Mouse (Mus musculus) CH12.LX (cell line): ENCODE results near the gene Olfr1417. TPM values are rescaled to one million over a fixed set of nuclear protein-coding genes. Genes with fewer than 3 reads are reported as not detected.
A peak's percentile ranks its signal among the peaks of the same experiment; 100 is the strongest.

ENCODE experiments used
- DNase-seq: peaks from one replicate; pipeline ENCODE4 v3.0.0-alpha.2; 2013; ENCODE audit errors: extremely low read depth
- H3K27ac ChIP-seq: 2 replicates; pipeline ENCODE4 v1.5.1; 2012; ENCODE audit warnings: low read depth, mild to moderate bottlenecking, control low read depth, moderate library complexity; ENCODE audit not compliant: insufficient read depth
- H3K27me3 ChIP-seq: replicated peaks from 2 replicates; pipeline ENCODE3; 2012; ENCODE audit warnings: inconsistent platforms
- H3K36me3 ChIP-seq, 2 experiments: replicated peaks in 1 of 2; 2 replicates each; pipeline versions ENCODE3 to v1.6.1; 2012; ENCODE audit warnings: inconsistent platforms in 1 of 2, low read length in 1 of 2, mild to moderate bottlenecking in 1 of 2, mixed read lengths in 1 of 2, moderate library complexity in 1 of 2; ENCODE audit not compliant: control insufficient read depth in 1 of 2, insufficient read depth in 1 of 2
- H3K4me1 ChIP-seq, 2 experiments: 2 replicates each; pipeline ENCODE4 v1.6.1; 2012; ENCODE audit warnings: inconsistent platforms in 1 of 2, moderate library complexity in 1 of 2; ENCODE audit not compliant: insufficient read depth in 2 of 2, control insufficient read depth in 1 of 2
- H3K4me2 ChIP-seq: 2 replicates; pipeline ENCODE4 v1.6.1; 2012; ENCODE audit warnings: low read depth, mild to moderate bottlenecking, control low read depth; ENCODE audit not compliant: poor library complexity, insufficient read depth, severe bottlenecking
- H3K4me3 ChIP-seq, 3 experiments: fragments of 150-350 bp in 1 of 3; sonication (generic) in 1 of 3; replicated peaks in 1 of 3; 2 replicates each; pipeline versions ENCODE3 to v1.5.1; 2011 to 2012; ENCODE audit warnings: low read depth in 2 of 3, low read length in 2 of 3, mild to moderate bottlenecking in 2 of 3, moderate library complexity in 2 of 3, control low read depth in 1 of 3, improper control_type of control experiment in 1 of 3, inconsistent platforms in 1 of 3, mixed read lengths in 1 of 3; ENCODE audit not compliant: poor library complexity in 1 of 3
- H3K79me2 ChIP-seq: replicated peaks from 2 replicates; pipeline ENCODE4 v1.6.1; 2012; ENCODE audit warnings: mild to moderate bottlenecking, moderate library complexity; ENCODE audit not compliant: control insufficient read depth, poor library complexity, insufficient read depth, severe bottlenecking; ENCODE audit errors: extremely low read depth
- H3K9ac ChIP-seq: 2 replicates; pipeline ENCODE4 v1.6.1; 2012; ENCODE audit warnings: low read depth, mild to moderate bottlenecking, control low read depth, moderate library complexity; ENCODE audit not compliant: insufficient read depth
- H3K9me3 ChIP-seq: replicated peaks from 2 replicates; pipeline ENCODE3; 2012; ENCODE audit warnings: low read length, inconsistent platforms, mixed read lengths
- BHLHE40 ChIP-seq: IDR thresholded peaks from 2 replicates; pipeline ENCODE4 v1.6.1; 2011; ENCODE audit warnings: mild to moderate bottlenecking, low read depth, low read length, improper control_type of control experiment
- CHD1 ChIP-seq: IDR thresholded peaks from 2 replicates; pipeline ENCODE4 v1.6.1; 2012; ENCODE audit warnings: low read depth, low read length, improper control_type of control experiment, inconsistent platforms
- CHD2 ChIP-seq: IDR thresholded peaks from 2 replicates; pipeline ENCODE4 v1.6.1; 2011; ENCODE audit warnings: low read length, improper control_type of control experiment
- CTCF ChIP-seq, 2 experiments: IDR thresholded peaks in 1 of 2; conservative IDR thresholded peaks in 1 of 2; 2 replicates each; pipeline ENCODE4 v1.5.1; 2011 to 2012; ENCODE audit warnings: low read depth in 2 of 2, low read length in 2 of 2, improper control_type of control experiment in 1 of 2, inconsistent platforms in 1 of 2, mild to moderate bottlenecking in 1 of 2, moderate library complexity in 1 of 2
- ELF1 ChIP-seq: IDR thresholded peaks from 2 replicates; pipeline ENCODE4 v1.6.1; 2014; ENCODE audit warnings: low read depth, mild to moderate bottlenecking, inconsistent platforms, low read length, improper control_type of control experiment
- EP300 ChIP-seq: IDR thresholded peaks from 2 replicates; pipeline ENCODE4 v1.6.1; 2011; ENCODE audit warnings: low read length, improper control_type of control experiment
- ETS1 ChIP-seq: conservative IDR thresholded peaks from 2 replicates; pipeline ENCODE4 v1.6.1; 2012; ENCODE audit warnings: low read depth, mild to moderate bottlenecking, inconsistent platforms, low read length, improper control_type of control experiment, moderate library complexity
- GABPA ChIP-seq: IDR thresholded peaks from 2 replicates; pipeline ENCODE4 v1.6.1; 2012; ENCODE audit warnings: low read depth, low read length, improper control_type of control experiment, inconsistent platforms; ENCODE audit not compliant: insufficient replicate concordance
- IRF4 ChIP-seq: IDR thresholded peaks from 2 replicates; pipeline ENCODE4 v1.6.1; 2014; ENCODE audit warnings: low read depth, mild to moderate bottlenecking, inconsistent platforms, low read length, improper control_type of control experiment
- JUN ChIP-seq: IDR thresholded peaks from 2 replicates; pipeline ENCODE4 v1.6.1; 2011; ENCODE audit warnings: low read depth, mild to moderate bottlenecking, low read length, improper control_type of control experiment, moderate library complexity; ENCODE audit not compliant: insufficient read depth
- MAX ChIP-seq: IDR thresholded peaks from 2 replicates; pipeline ENCODE4 v1.6.1; 2011; ENCODE audit warnings: low read length, improper control_type of control experiment
- MAZ ChIP-seq: IDR thresholded peaks from 2 replicates; pipeline ENCODE4 v1.6.1; 2012; ENCODE audit warnings: low read depth, mild to moderate bottlenecking, inconsistent platforms, low read length, improper control_type of control experiment, moderate library complexity
- MEF2A ChIP-seq: IDR thresholded peaks from 2 replicates; pipeline ENCODE4 v1.6.1; 2014; ENCODE audit warnings: low read depth, mild to moderate bottlenecking, inconsistent platforms, low read length, improper control_type of control experiment, borderline replicate concordance
- MXI1 ChIP-seq: IDR thresholded peaks from 2 replicates; pipeline ENCODE4 v1.6.1; 2011; ENCODE audit warnings: mild to moderate bottlenecking, low read depth, low read length, improper control_type of control experiment
- NRF1 ChIP-seq: IDR thresholded peaks from 2 replicates; pipeline ENCODE4 v1.6.1; 2014; ENCODE audit warnings: low read depth, mild to moderate bottlenecking, inconsistent platforms, low read length, improper control_type of control experiment, moderate library complexity
- POLR2A ChIP-seq: IDR thresholded peaks from 2 replicates; pipeline ENCODE4 v1.6.1; 2011; ENCODE audit warnings: low read depth, mild to moderate bottlenecking, improper control_type of control experiment, low read length
- POLR2AphosphoS2 ChIP-seq: IDR thresholded peaks from 2 replicates; pipeline ENCODE4 v1.6.1; 2011; ENCODE audit warnings: low read depth, low read length, improper control_type of control experiment
- RAD21 ChIP-seq: IDR thresholded peaks from 2 replicates; pipeline ENCODE4 v1.6.1; 2011; ENCODE audit warnings: low read depth, mild to moderate bottlenecking, low read length, improper control_type of control experiment, moderate library complexity
- RCOR1 ChIP-seq: conservative IDR thresholded peaks from 2 replicates; pipeline ENCODE4 v1.6.1; 2012; ENCODE audit warnings: low read depth, mild to moderate bottlenecking, inconsistent platforms, low read length, improper control_type of control experiment
- SMC3 ChIP-seq: IDR thresholded peaks from 2 replicates; pipeline ENCODE4 v1.6.1; 2011; ENCODE audit warnings: low read depth, low read length, improper control_type of control experiment
- TCF12 ChIP-seq: IDR thresholded peaks from 2 replicates; pipeline ENCODE4 v1.6.1; 2014; ENCODE audit warnings: low read depth, mild to moderate bottlenecking, inconsistent platforms, low read length, improper control_type of control experiment
- UBTF ChIP-seq: IDR thresholded peaks from 2 replicates; pipeline ENCODE4 v1.6.1; 2012; ENCODE audit warnings: low read depth, mild to moderate bottlenecking, inconsistent platforms, low read length, improper control_type of control experiment, moderate library complexity
- USF2 ChIP-seq: conservative IDR thresholded peaks from 2 replicates; pipeline ENCODE4 v1.6.1; 2011; ENCODE audit warnings: low read depth, low read length, improper control_type of control experiment
- ZC3H11A ChIP-seq: IDR thresholded peaks from 2 replicates; pipeline ENCODE4 v1.6.1; 2012; ENCODE audit warnings: low read depth, mild to moderate bottlenecking, inconsistent platforms, low read length, improper control_type of control experiment
- dilution Hi-C: fragments of 300-500 bp; cut with MboI; formaldehyde crosslinking; loops from 2 replicates; pipeline ENCODE4 v1.14.3; 2020; ENCODE audit warnings: low sequenced_read_pairs; ENCODE audit not compliant: extremely low pct_unique_long_range_greater_than_20kb, extremely low pct_ligation_motif_present
- in situ Hi-C: fragments of 300-500 bp; cut with MboI; formaldehyde crosslinking; loops from 3 replicates; pipeline ENCODE4 v1.14.3; 2019; ENCODE audit warnings: low sequenced_read_pairs, low pct_ligation_motif_present, low pct_unique_long_range_greater_than_20kb, mixed read lengths
- polyA plus RNA-seq: library from polyadenylated mRNA; unstranded; fragments of >175 nt; gene quantifications from 2 replicates; pipeline ENCODE4 v1.2.1, GENCODE M21; 2012; ENCODE audit warnings: low read depth; ENCODE audit not compliant: insufficient read length
- total RNA-seq, 2 experiments: library from RNA; depleted of rRNA; stranded (reverse); fragments of 300-350 nt in 1 of 2; fragments of >200 nt in 1 of 2; gene quantifications; 2 replicates each; pipeline ENCODE4 v1.2.3; 2012 to 2014

The Olfr1417 gene
- total and polyA plus RNA-seq, 3 experiments: not detected

GRCm38 (mm10) chr19:11785409-11786154, 53.4 kb downstream of the Olfr1417 start:
- Histone ChIP-seq H3K36me3 (no peaks in the 10 kb centered on the region), H3K4me3 (no peak overlapping the region), H3K27me3 (no peaks in the 10 kb centered on the region), H3K9ac (no peak overlapping the region), H3K79me2 (no peaks in the 10 kb centered on the region), H3K27ac (no peak overlapping the region), H3K4me1 (no peaks in the 10 kb centered on the region), H3K9me3 (no peaks in the 10 kb centered on the region), H3K4me2 (no peak overlapping the region)
- TF ChIP-seq ELF1: no peak
- no peak for TF ChIP-seq SMC3
- TF ChIP-seq MXI1: no peak
- no peak for TF ChIP-seq MAX
- no peak for TF ChIP-seq CHD1
- no peak for TF ChIP-seq RAD21
- TF ChIP-seq GABPA: no peak
- TF ChIP-seq CHD2: no peak
- no peak for TF ChIP-seq ETS1
- TF ChIP-seq POLR2AphosphoS2: no peak
- TF ChIP-seq BHLHE40: no peak
- TF ChIP-seq MAZ: no peak
- TF ChIP-seq TCF12: no peak
- TF ChIP-seq EP300: no peak
- TF ChIP-seq IRF4: no peak
- no peak for TF ChIP-seq UBTF
- no peak for TF ChIP-seq POLR2A
- TF ChIP-seq MEF2A: no peak
- no peak for TF ChIP-seq CTCF (conservative IDR thresholded peaks at IDR 0.05 in 1 of 2, IDR thresholded peaks at IDR 0.05 in 1 of 2; ENCODE audit: low read depth in 2 of 2, low read length in 2 of 2)
- no peak for TF ChIP-seq JUN
- in situ Hi-C loops: no loop called here
- dilution Hi-C loops: no loop called here
- no peak for DNase-seq

GRCm38 (mm10) chr19:11777191-11777865, 61.7 kb downstream of the Olfr1417 start:
- Histone ChIP-seq H3K79me2 (0 out of 2 replicates have a peak, but pooled peaks cover 5% of the 10 kb centered on the region), H3K4me3 (no peak overlapping the region), H3K27me3 (no peaks in the 10 kb centered on the region), H3K9me3 (no peaks in the 10 kb centered on the region), H3K27ac (no peak overlapping the region), H3K4me2 (no peak overlapping the region), H3K9ac (no peak overlapping the region), H3K4me1 (peaks cover 0 to 6% of the 10 kb centered on the region in 2 experiments; a peak in 1 of 4 replicates), H3K36me3 (peaks cover 27 to 54% of the 10 kb centered on the region in 2 experiments)
- TF ChIP-seq NRF1: no peak
- no peak for TF ChIP-seq MAZ
- TF ChIP-seq USF2: no peak
- no peak for TF ChIP-seq RCOR1
- TF ChIP-seq CTCF (conservative IDR thresholded peaks at IDR 0.05 in 1 of 2, IDR thresholded peaks at IDR 0.05 in 1 of 2; ENCODE audit: low read depth in 2 of 2, low read length in 2 of 2): peak; percentile 68 to 85
- peak; percentile 79 for TF ChIP-seq RAD21
- TF ChIP-seq ZC3H11A: no peak
- TF ChIP-seq SMC3: peak; percentile 70
- dilution Hi-C loops (no loop called here), in situ Hi-C loops (loop anchor here (10.0 kb wide), 1 partner anchor 227 kb away; no protein-coding TSS in a partner anchor)
- DNase-seq: peak; percentile 59
